Mouse (Mus musculus): Measurements from ENCODE around the gene Slc34a1.

DNA sequence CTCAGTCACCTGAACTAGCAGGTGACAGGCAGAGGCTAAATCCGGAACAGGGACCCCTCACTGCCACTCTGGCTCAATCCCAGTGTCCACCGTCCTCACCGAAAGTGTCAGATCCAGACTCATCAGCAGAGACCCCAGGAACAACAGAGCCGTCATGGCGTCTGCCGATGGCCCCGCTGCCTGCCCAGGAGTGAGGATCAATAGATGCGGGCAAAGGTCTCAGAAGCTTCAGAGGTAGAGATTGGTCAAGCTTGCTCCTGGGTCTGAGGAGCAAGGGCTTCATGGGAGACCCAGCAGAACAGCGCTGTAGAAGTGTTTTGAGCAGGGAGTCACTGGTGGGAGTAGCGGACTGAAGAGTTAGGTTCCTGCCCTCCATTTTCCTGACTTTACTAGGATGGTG, 28.6 kb downstream of the Slc34a1 start, which contains the start of gene F12:
- no peak for TF ChIP-seq CTCF (IDR thresholded peaks at IDR 0.05; ENCODE audit: insufficient read depth, low read depth, low read length)
- TF ChIP-seq POLR2A (IDR thresholded peaks at IDR 0.05; ENCODE audit: insufficient read depth, low read depth, low read length), result no peak

Measured in olfactory bulb, adult 2 months (tissue).